Mouse (Mus musculus) layer of hippocampus, postnatal 36 days (tissue): ENCODE results near the gene Slc7a10. TPM values are rescaled to one million over a fixed set of nuclear protein-coding genes. Genes with fewer than 3 reads are reported as not detected.

Experiments used
- total RNA-seq, 2 experiments: library from RNA; stranded (reverse); gene quantifications; 2 replicates each; pipeline ENCODE4 v1.2.3; 2021

The Slc7a10 gene
- total RNA-seq, 2 experiments from 2014 or later, result 50.4 to 53.2 TPM

Other genes starting within 250 kb of the Slc7a10 start
- gene Cebpg, start 129.8 kb upstream of the Slc7a10 start, total RNA-seq, result 10 to 100 TPM; 34.3 to 35.9 TPM
- 10 to 100 TPM; 15.4 to 17.3 TPM for gene Cebpa, start 67.1 kb upstream of the Slc7a10 start, total RNA-seq
- 10 to 100 TPM; 72.8 to 73.5 TPM for gene Lrp3, start 29.1 kb downstream of the Slc7a10 start, total RNA-seq
- gene Gpatch1, start 132.1 kb downstream of the Slc7a10 start, total RNA-seq, result 10 to 100 TPM; 25.4 to 26.8 TPM
- 1 to 10 TPM; 4.0 to 6.0 TPM for gene Rhpn2, start 147.8 kb downstream of the Slc7a10 start, total RNA-seq
- 1 to 10 TPM; 5.0 to 5.4 TPM for gene Faap24, start 210.5 kb downstream of the Slc7a10 start, total RNA-seq
- gene Cep89, start 210.7 kb downstream of the Slc7a10 start, total RNA-seq, result 10 to 100 TPM; 18.7 to 21.1 TPM